Mouse (Mus musculus): Measurements from ENCODE around the gene Raver1.

GRCm38 (mm10) chr9:21026849-21027248 is 65.0 kb downstream of the Raver1 start:
- TF ChIP-seq CTCF (conservative IDR thresholded peaks at IDR 0.05; ENCODE audit: low read length) (no peak), POU5F1 (IDR thresholded peaks at IDR 0.05; ENCODE audit: borderline replicate concordance, low read length) (no peak), NANOG (IDR thresholded peaks at IDR 0.05; ENCODE audit: borderline replicate concordance, low read length) (no peak)

All from E14TG2a.4 (cell line).